Mouse (Mus musculus) cerebellum, adult 8-10 months (tissue): ENCODE data around the gene Tssc4.
A peak's percentile ranks its signal among the peaks of the same experiment; 100 is the strongest.

ENCODE experiments used
- DNase-seq: peaks from one replicate; pipeline ENCODE4 v3.0.0; 2022

The Tssc4 gene

GRCm38 (mm10) chr7:143068882-143069591 lies at the start of gene Tssc4:
Tssc4 (plus strand) TSS chr7:143069249.
- peak; percentile 98 for DNase-seq

DNA sequence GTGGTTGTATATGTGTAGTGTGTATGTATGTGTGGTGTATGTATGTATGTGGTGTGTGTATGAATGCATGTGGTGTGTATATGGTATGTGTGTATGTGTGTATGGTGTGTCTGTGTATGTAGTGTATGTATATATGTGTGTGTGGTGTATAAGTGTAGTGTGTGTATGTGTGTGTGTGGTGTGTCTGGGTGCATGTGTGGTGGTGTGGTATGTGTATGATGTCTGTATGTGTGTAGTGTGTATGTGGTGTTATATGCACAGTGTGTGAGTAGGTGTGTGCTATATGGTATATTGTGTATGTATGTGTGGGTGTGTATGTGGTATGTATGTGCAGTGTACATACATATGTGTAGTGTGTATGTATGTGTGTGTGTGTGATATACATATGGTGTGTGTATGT lies 49.0 kb upstream of the Tssc4 start:
- DNase-seq, result no peak

GRCm38 (mm10) chr7:143020764-143021163 lies 48.3 kb upstream of the Tssc4 start:
- DNase-seq, result no peak

DNA sequence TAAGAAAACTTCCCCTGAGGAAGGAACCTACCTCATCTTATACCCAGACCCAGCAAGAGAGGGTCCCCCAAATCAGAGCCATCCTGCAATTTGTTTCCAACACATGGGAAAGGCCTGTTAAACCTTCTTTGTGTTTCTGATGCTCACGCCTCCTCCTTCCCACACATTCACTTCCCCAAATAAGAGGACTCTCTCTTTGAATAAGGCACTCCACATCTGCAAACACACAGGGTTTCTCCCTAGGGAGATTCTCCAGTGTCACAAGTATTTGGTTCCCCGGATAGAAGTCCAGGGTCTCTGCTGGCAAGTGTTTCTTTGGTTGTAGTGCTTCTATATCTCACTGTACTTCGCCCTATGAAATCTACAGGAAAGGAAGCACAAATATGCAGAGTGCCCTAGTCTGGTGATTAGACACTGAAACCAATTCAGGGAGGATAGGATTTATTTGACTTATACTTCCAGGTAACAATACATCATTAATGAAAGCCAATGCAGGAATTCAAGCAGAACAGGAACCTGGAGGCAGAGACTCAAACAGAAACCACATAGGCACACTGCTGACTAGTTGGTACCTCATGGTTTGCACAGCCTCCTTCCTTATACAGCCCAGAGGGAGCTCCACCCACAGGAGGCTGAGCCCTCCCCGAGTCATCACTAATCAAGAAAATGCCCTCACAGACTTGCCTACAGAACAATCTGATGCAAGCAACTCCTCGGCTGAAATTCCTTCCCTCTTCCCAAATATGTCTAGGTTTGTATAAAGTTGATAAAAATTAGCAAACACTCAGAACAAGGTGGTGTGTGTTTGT lies 47.5 kb upstream of the Tssc4 start:
- no peak for DNase-seq

GRCm38 (mm10) chr7:143023499-143023898 lies 45.5 kb upstream of the Tssc4 start:
- DNase-seq, result no peak

GRCm38 (mm10) chr7:143024293-143024692 lies 44.8 kb upstream of the Tssc4 start:
- DNase-seq, result no peak

GRCm38 (mm10) chr7:143025496-143025895 lies 43.6 kb upstream of the Tssc4 start:
- no peak for DNase-seq

DNA sequence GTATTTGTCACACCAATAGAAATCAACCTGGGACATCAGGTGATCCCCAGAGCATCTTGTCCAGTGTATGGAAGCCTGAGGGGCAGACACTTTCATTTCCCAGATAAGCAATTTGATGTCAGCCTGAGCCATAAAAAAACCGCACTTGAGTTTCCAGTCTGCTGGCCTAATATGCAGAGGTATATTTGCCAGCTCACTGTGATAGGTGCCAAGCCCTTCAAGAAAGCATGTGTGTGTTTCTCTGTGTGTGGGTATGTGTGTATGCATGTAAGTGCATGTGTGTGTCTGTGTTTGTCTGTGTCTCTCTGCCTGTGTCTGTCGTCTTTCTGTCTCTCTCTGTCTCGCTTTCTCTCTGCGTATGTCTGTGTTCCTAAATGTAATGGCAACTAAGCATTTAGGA lies 41.9 kb upstream of the Tssc4 start:
- DNase-seq, result no peak

- no peak for DNase-seq
Measured at GRCm38 (mm10) chr7:143031816-143032215, 37.2 kb upstream of the Tssc4 start.

- no peak for DNase-seq
Measured at GRCm38 (mm10) chr7:143033581-143033980, 35.5 kb upstream of the Tssc4 start.

DNA sequence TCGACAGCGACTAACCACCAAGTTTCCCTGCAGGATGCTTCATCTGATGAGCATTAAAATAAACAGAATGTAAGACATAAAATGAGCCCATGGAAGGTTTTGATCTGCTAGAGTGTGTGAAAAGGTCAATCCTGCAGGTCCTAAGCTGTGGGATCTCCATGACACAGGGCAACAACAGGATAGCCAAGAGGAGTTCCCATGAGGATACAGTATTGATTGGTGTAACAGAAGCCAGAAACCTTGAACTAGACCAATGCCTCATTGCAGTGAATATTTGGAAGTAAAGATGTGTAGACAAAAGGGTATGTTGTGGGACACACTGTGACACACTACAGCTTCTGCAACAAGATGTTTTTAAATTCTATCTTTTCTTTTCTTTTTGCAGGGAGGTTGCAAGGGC lies 34.9 kb upstream of the Tssc4 start:
- DNase-seq, result no peak

- no peak for DNase-seq
Measured at GRCm38 (mm10) chr7:143034519-143035450, 34.3 kb upstream of the Tssc4 start.

- no peak for DNase-seq
Measured at GRCm38 (mm10) chr7:143036787-143037186, 32.3 kb upstream of the Tssc4 start.

GRCm38 (mm10) chr7:143037306-143037705 lies 31.7 kb upstream of the Tssc4 start:
- no peak for DNase-seq

- no peak for DNase-seq
Measured at GRCm38 (mm10) chr7:143038174-143038931, 30.7 kb upstream of the Tssc4 start.

- no peak for DNase-seq
Measured at GRCm38 (mm10) chr7:143040561-143040960, 28.5 kb upstream of the Tssc4 start.

DNA sequence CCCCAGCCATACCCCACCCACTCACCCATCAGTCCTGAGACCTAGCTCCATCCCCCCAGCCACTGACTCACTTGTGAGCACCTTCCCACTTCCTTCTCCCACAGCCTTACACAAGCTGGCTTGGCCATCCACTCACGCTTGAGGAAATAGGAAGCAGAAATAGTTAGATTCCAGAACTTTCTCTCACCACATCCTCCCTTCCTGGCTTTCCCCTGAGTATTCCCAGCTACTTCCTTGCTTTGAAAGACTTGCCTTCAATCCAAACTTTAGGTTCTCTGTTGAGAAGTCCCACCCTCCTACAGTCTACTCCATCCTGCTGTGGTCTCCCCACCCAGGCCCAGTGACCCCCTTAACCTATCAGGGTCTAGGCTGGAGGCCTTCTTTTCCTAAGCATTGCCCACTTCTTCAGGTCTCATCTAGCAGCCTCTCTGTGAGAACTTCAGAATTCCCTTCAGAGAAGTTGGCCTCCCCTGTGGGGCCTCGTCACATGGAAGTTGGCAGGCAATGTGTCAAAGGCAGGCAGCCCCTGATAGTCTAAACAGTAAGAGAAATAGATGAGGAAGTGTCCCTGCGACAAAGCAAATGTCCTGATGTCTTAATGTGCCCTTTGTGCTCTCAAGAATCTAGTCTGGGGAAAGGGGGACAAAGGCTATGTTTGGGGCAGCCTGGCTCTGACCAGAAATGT lies 27.8 kb upstream of the Tssc4 start:
- no peak for DNase-seq

DNA sequence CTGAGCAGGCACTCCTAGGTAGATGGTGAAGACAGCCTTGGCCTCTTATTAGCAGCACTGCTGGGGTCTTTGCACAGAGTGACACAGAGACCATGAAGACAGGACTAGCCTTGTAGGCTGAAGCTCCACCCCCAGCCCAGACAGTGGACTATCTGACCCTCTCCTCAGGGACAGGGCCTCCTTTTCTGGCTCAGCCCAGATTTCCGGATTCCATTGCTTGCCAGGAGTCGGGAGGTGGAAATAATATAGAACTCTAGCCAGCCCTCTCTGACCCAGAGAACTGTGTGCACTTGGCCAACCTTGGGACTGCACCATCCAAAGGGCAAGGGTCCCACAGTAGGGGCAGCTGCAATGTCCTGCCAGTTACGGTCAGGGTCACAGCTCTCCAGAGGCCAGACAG lies 27.0 kb upstream of the Tssc4 start:
- DNase-seq, result no peak

GRCm38 (mm10) chr7:143042897-143043300 lies 26.1 kb upstream of the Tssc4 start:
- no peak for DNase-seq

- no peak for DNase-seq
Measured at GRCm38 (mm10) chr7:143044049-143044825, 24.8 kb upstream of the Tssc4 start.

GRCm38 (mm10) chr7:143044826-143045206 lies 24.2 kb upstream of the Tssc4 start:
- no peak for DNase-seq
